Mouse (Mus musculus) hematopoietic stem cell, adult 5-6 weeks (primary cell): ENCODE data around the gene Chrne. TPM values are rescaled to one million over a fixed set of nuclear protein-coding genes. Genes with fewer than 3 reads are reported as not detected.

Experiments
- ATAC-seq, 2 experiments: fragments of 125-278 bp in 1 of 2; replicated peaks in 1 of 2; 2 replicates each; pipeline ENCODE4 v1.8.0; 2016 to 2017; ENCODE audit warnings: inconsistent platforms in 2 of 2, mild to moderate bottlenecking in 2 of 2, moderate number of reproducible peaks in 2 of 2, low read depth in 1 of 2, moderate TSS enrichment in 1 of 2; ENCODE audit not compliant: low FRiP score in 2 of 2, poor library complexity in 2 of 2, severe bottlenecking in 2 of 2, insufficient read depth in 1 of 2, low TSS enrichment in 1 of 2
- total RNA-seq: library from RNA; stranded (forward); fragments of 172-1452, 232-1000 nt; gene quantifications from 2 replicates; pipeline ENCODE4 v1.2.3, GENCODE M21; 2017

Gene Chrne
- total RNA-seq, 1 experiment from 2014 or later, result not detected

- ATAC-seq, result peak in 1 of 2 experiments; percentile 3; a peak in 1 of 4 replicates
Observed at GRCm38 (mm10) chr11:70653345-70654197, 34.6 kb upstream of the Chrne start.

DNA sequence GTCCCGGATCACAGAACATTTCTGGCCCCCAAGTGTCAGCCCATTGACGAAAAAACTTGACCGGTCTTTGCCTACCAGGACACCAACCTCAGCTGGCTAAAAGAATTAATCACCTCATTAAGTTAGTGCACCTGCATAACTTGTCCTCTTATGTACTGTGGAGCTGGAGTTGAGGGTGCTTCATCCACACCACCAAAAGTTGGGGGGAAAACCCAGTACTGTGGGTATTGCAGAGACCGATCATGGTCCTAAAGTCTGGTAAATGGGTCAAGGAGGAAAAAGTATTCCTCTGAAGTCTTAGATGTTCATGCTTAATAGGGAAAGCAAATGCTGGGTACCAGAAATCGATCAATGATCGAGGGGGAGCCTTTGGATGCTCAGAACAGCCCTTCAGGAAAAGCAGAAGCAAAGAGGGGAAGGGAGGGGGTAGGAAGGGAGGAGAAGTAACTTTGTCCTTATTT, 33.9 kb upstream of the Chrne start:
- ATAC-seq, result no peak

DNA sequence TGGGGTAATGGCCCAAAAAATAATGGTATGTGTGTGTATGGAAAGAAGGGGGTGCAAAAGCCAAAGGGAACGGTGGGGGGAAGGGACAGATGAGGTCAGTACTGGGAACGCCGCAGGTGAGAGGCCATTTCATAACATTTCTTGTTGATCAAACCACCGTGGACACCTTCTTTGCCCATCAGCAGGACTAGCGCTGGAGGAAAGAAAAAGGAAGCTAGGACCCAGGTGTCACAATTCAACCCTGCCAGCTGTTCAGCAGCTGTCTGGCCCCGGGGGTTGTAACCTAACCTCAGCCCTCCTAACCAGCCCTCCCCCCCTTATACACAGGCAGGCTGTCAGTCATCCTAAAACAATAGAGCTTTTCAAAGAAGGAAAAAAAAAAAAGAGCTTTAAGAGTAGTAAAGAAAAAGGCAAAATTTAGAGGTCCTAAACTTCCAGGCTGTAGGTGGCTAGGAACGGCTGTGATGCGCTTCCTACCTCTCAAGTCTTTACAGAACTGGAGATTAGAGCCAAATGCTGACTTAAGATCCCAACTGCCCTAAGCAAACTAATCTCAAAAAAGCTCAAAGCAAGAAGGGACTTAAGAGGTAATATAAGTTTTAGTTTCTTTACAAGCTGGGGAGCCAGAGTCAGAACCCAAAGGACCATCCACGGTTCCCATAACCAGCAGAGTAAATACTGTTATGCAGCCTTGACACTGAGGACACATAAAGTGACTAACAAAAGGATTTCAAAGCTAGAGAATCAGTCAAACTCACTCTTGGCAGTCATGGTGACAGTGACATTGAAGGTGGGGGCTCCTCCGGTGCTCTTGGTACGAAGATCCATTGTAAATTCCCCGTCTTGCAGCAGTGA, 33.2 kb upstream of the Chrne start:
- no peak for ATAC-seq

DNA sequence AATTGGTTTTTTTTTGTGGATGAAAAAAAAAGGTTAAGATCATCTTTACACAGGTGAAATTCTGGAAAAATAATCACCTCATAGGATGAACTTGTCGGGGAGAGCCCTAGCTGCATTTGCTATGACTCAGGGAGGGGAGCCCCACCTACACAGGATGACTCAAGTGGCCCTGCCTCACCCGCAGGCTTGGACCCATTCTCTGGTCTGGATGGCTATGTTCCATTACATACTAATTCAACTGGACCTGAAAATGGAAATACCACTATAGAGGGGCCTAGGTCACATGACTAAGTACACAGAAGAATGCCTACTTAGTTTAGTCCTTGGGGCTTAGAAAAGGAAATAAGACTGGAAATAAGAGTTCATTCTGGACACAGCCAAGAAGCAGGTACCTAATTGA, 32.4 kb upstream of the Chrne start:
- ATAC-seq, result no peak

DNA sequence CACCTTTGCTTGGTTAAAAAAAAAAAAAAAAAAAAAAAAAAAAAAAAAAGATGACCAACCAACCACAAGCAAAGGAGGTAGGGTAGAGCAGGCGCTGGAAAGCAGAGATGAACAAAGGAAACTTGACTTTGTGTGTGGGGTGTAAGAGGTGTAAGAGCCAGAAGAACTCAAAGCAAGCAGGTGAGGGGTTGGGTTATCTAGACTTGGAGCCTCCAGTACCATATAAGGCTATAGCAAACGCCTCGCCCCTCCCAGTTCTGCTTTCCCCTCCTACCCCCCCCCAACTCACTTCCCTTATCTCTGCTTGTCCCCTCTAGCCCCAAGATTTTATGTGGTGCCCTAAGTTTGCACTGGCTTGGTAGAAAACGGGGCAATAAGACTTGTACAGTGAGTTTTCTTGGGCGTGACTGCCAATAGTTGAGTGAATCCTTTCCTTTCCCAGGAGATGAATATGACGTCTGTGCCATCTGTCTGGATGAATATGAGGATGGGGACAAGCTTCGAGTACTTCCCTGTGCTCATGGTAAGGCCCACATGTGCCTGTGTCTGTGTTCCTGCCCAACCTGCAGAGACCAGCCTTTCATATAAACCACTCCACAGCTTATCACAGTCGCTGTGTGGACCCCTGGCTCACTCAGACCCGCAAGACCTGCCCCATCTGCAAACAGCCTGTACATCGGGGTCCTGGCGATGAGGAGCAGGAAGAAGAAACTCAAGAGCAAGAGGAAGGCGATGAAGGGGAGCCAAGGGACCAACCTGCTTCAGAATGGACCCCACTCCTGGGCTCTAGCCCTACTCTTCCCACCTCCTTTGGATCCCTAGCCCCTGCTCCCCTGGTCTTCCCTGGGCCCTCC, 31.5 kb upstream of the Chrne start:
- no peak for ATAC-seq

- no peak for ATAC-seq
Observed at GRCm38 (mm10) chr11:70649185-70649734, 30.2 kb upstream of the Chrne start.

DNA sequence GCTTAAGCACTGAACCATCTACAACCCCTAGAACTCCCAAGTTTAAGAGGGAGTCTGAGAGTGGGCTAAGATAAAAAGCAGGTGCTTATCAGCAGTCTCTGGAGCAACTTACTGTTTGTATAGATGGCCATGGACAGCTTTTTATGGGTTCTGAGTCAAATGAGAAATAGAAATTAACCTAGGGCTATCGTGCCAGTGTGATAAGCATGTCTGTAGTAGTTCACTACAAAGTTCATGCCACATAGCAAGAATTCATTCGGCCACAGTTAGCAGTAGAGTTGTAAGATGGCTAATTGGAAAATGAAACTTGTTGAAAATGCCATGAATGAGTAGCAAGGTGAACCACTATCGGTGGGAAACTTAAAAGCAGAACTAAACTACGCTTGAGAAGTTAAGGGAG, 29.5 kb upstream of the Chrne start:
- no peak for ATAC-seq

- no peak for ATAC-seq
Observed at GRCm38 (mm10) chr11:70647716-70648420, 28.9 kb upstream of the Chrne start.

- peak; percentile 77 to 85 for ATAC-seq
Observed at GRCm38 (mm10) chr11:70646691-70647650, 28.0 kb upstream of the Chrne start, which contains the start of the genes Rnf167 and Slc25a11. Rnf167 (plus strand) TSS chr11:70647235. Slc25a11 (minus strand) TSS chr11:70647479.

- ATAC-seq, result no peak
Observed at GRCm38 (mm10) chr11:70646259-70646555, 27.2 kb upstream of the Chrne start.

GRCm38 (mm10) chr11:70645461-70646258, 26.6 kb upstream of the Chrne start:
- no peak for ATAC-seq

- ATAC-seq, result no peak
Observed at GRCm38 (mm10) chr11:70644564-70645103, 25.6 kb upstream of the Chrne start.

DNA sequence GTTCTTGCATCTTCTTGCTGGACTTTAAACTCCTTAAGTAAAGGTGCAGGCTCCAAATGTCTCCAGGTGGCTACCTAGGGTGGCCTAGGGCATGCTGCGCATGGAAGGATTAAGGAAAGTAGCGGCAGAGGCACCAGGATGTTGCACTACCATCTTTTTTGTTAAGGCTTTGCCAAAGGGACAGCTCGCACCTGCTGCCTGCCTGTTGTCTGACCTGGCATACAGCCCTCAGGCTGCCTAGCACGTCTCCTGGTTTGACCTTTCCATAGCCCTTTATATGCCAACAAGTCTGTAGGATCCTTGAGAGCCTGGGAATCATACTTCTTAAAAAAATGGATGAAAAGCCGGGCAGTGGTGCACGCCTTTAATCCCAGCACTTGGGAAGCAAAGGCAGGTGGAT, 24.0 kb upstream of the Chrne start:
- no peak for ATAC-seq

- no peak for ATAC-seq
Observed at GRCm38 (mm10) chr11:70641241-70641640, 22.2 kb upstream of the Chrne start.

DNA sequence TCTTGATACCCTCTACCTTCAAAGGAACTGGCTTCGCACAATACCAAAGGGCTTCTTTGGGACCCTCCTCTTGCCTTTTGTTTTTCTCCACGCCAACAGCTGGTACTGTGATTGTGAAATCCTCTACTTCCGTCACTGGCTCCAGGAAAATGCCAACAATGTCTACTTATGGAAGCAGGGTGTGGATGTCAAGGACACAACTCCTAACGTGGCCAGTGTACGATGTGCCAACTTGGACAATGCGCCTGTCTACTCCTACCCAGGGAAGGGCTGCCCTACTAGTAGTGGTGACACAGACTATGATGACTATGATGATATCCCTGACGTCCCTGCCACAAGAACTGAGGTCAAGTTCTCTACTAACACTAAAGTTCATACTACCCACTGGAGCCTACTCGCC, 21.0 kb upstream of the Chrne start:
- ATAC-seq, result no peak
